Mouse (Mus musculus) MEL (cell line): ENCODE results near the gene Cldn19. TPM values are rescaled to one million over a fixed set of nuclear protein-coding genes. Genes with fewer than 3 reads are reported as not detected.

Experiments
- DNase-seq: peaks from one replicate; pipeline ENCODE4 v3.0.0; 2011; ENCODE audit warnings: low read depth, low spot score
- H3K27ac ChIP-seq: 2 replicates; pipeline ENCODE4 v1.5.1; 2012; ENCODE audit warnings: low read depth, mild to moderate bottlenecking, control low read depth, low read length, moderate library complexity; ENCODE audit not compliant: control insufficient read depth
- H3K27me3 ChIP-seq, 2 experiments: fragments of 150-350 bp in 1 of 2; sonication (generic) in 1 of 2; 2 replicates each; pipeline ENCODE4 v1.6.1; 2012; ENCODE audit warnings: low read length in 2 of 2, mild to moderate bottlenecking in 2 of 2, improper control_type of control experiment in 1 of 2, moderate library complexity in 1 of 2; ENCODE audit not compliant: insufficient read depth in 2 of 2, control insufficient read depth in 1 of 2
- H3K36me3 ChIP-seq, 2 experiments: 2 replicates each; pipeline ENCODE4 v1.6.1; 2012 to 2014; ENCODE audit warnings: low read length in 2 of 2, improper control_type of control experiment in 1 of 2, inconsistent platforms in 1 of 2, mild to moderate bottlenecking in 1 of 2; ENCODE audit not compliant: insufficient read depth in 2 of 2, control insufficient read depth in 1 of 2
- H3K4me1 ChIP-seq, 2 experiments: fragments of 150-350 bp in 1 of 2; sonication (generic) in 1 of 2; 2 replicates each; pipeline ENCODE4 v1.6.1; 2012; ENCODE audit warnings: low read length in 2 of 2, improper control_type of control experiment in 1 of 2, mild to moderate bottlenecking in 1 of 2; ENCODE audit not compliant: insufficient read depth in 2 of 2, control insufficient read depth in 1 of 2
- H3K4me3 ChIP-seq, 2 experiments: fragments of 150-350 bp in 1 of 2; sonication (generic) in 1 of 2; 2 replicates each; pipeline ENCODE4 v1.5.1; 2012; ENCODE audit warnings: low read depth in 2 of 2, low read length in 2 of 2, mild to moderate bottlenecking in 2 of 2, moderate library complexity in 2 of 2, control low read depth in 1 of 2, improper control_type of control experiment in 1 of 2; ENCODE audit not compliant: control insufficient read depth in 1 of 2, insufficient read depth in 1 of 2
- H3K79me2 ChIP-seq: 2 replicates; pipeline ENCODE4 v1.6.1; 2012; ENCODE audit warnings: mild to moderate bottlenecking, low read length, moderate library complexity; ENCODE audit not compliant: control insufficient read depth, poor library complexity, insufficient read depth
- H3K9ac ChIP-seq: 2 replicates; pipeline ENCODE4 v1.6.1; 2012; ENCODE audit warnings: low read depth, mild to moderate bottlenecking, control low read depth, low read length, moderate library complexity; ENCODE audit not compliant: control insufficient read depth, poor library complexity, severe bottlenecking
- H3K9me3 ChIP-seq: fragments of 150-350 bp; sonication (generic); replicated peaks from 2 replicates; pipeline ENCODE4 v1.6.1; 2012; ENCODE audit warnings: mild to moderate bottlenecking, low read length, improper control_type of control experiment, moderate library complexity; ENCODE audit not compliant: insufficient read depth
- BHLHE40 ChIP-seq: IDR thresholded peaks from 2 replicates; pipeline ENCODE4 v1.6.1; 2012; ENCODE audit warnings: low read depth, mild to moderate bottlenecking, inconsistent platforms, low read length, improper control_type of control experiment, borderline replicate concordance
- CHD2 ChIP-seq: IDR thresholded peaks from 2 replicates; pipeline ENCODE4 v1.6.1; 2011; ENCODE audit warnings: low read length, improper control_type of control experiment
- CTCF ChIP-seq, 3 experiments: IDR thresholded peaks in 2 of 3; conservative IDR thresholded peaks in 1 of 3; 2 replicates each; pipeline ENCODE4 v1.5.1; 2011 to 2012; ENCODE audit warnings: low read length in 3 of 3, low read depth in 2 of 3, mild to moderate bottlenecking in 2 of 3, improper control_type of control experiment in 1 of 3, inconsistent platforms in 1 of 3, mixed read lengths in 1 of 3, moderate library complexity in 1 of 3; ENCODE audit not compliant: control insufficient read depth in 1 of 3, insufficient read depth in 1 of 3, poor library complexity in 1 of 3, severe bottlenecking in 1 of 3
- E2F4 ChIP-seq: IDR thresholded peaks from 2 replicates; pipeline ENCODE4 v1.6.1; 2011; ENCODE audit warnings: low read depth, low read length, improper control_type of control experiment, borderline replicate concordance
- ELF1 ChIP-seq: IDR thresholded peaks from 2 replicates; pipeline ENCODE4 v1.6.1; 2014; ENCODE audit warnings: low read depth, mild to moderate bottlenecking, inconsistent platforms, low read length, improper control_type of control experiment, moderate library complexity
- EP300 ChIP-seq, 2 experiments: IDR thresholded peaks; 2 replicates each; pipeline ENCODE4 v1.6.1; 2011; ENCODE audit warnings: improper control_type of control experiment in 2 of 2, low read length in 2 of 2, low read depth in 1 of 2, mild to moderate bottlenecking in 1 of 2
- ETS1 ChIP-seq: IDR thresholded peaks from 2 replicates; pipeline ENCODE4 v1.6.1; 2012; ENCODE audit warnings: low read depth, mild to moderate bottlenecking, inconsistent platforms, low read length, improper control_type of control experiment, moderate library complexity
- GABPA ChIP-seq: IDR thresholded peaks from 2 replicates; pipeline ENCODE4 v1.6.1; 2012; ENCODE audit warnings: low read depth, mild to moderate bottlenecking, inconsistent platforms, low read length, improper control_type of control experiment, moderate library complexity
- GATA1 ChIP-seq: IDR thresholded peaks from 2 replicates; pipeline ENCODE4 v1.6.1; 2011; ENCODE audit warnings: low read depth, low read length, improper control_type of control experiment
- HCFC1 ChIP-seq: IDR thresholded peaks from 2 replicates; pipeline ENCODE4 v1.6.1; 2012; ENCODE audit warnings: low read depth, mild to moderate bottlenecking, inconsistent platforms, low read length, improper control_type of control experiment, moderate library complexity
- JUND ChIP-seq: IDR thresholded peaks from 2 replicates; pipeline ENCODE4 v1.6.1; 2011; ENCODE audit warnings: low read depth, mild to moderate bottlenecking, improper control_type of control experiment, low read length
- KAT2A ChIP-seq: conservative IDR thresholded peaks from 2 replicates; pipeline ENCODE4 v1.6.1; 2012; ENCODE audit warnings: low read depth, low read length, improper control_type of control experiment, inconsistent platforms
- MAFK ChIP-seq: IDR thresholded peaks from 2 replicates; pipeline ENCODE4 v1.6.1; 2011; ENCODE audit warnings: low read depth, mild to moderate bottlenecking, low read length, improper control_type of control experiment, borderline replicate concordance
- MAZ ChIP-seq: IDR thresholded peaks from 2 replicates; pipeline ENCODE4 v1.6.1; 2012; ENCODE audit warnings: low read depth, mild to moderate bottlenecking, inconsistent platforms, low read length, improper control_type of control experiment
- MEF2A ChIP-seq: IDR thresholded peaks from 2 replicates; pipeline ENCODE4 v1.6.1; 2014; ENCODE audit warnings: low read depth, mild to moderate bottlenecking, inconsistent platforms, low read length, improper control_type of control experiment; ENCODE audit not compliant: poor library complexity, insufficient replicate concordance, severe bottlenecking; ENCODE audit errors: extremely low read depth
- MXI1 ChIP-seq: IDR thresholded peaks from 2 replicates; pipeline ENCODE4 v1.6.1; 2011; ENCODE audit warnings: mild to moderate bottlenecking, low read depth, low read length, improper control_type of control experiment
- MYB ChIP-seq: IDR thresholded peaks from 2 replicates; pipeline ENCODE4 v1.6.1; 2011; ENCODE audit warnings: mild to moderate bottlenecking, low read depth, low read length, improper control_type of control experiment
- MYC ChIP-seq: IDR thresholded peaks from 2 replicates; pipeline ENCODE4 v1.6.1; 2011; ENCODE audit warnings: low read depth, mild to moderate bottlenecking, low read length, improper control_type of control experiment, moderate library complexity
- NELFE ChIP-seq: IDR thresholded peaks from 2 replicates; pipeline ENCODE4 v1.6.1; 2011; ENCODE audit warnings: low read depth, low read length, improper control_type of control experiment
- NRF1 ChIP-seq: IDR thresholded peaks from 2 replicates; pipeline ENCODE4 v1.6.1; 2014; ENCODE audit warnings: low read depth, mild to moderate bottlenecking, inconsistent platforms, low read length, improper control_type of control experiment, moderate library complexity; ENCODE audit not compliant: poor library complexity, insufficient read depth, severe bottlenecking
- POLR2A ChIP-seq, 2 experiments: IDR thresholded peaks; 2 replicates each; pipeline ENCODE4 v1.6.1; 2011 to 2012; ENCODE audit warnings: low read length in 2 of 2, mild to moderate bottlenecking in 2 of 2, control low read depth in 1 of 2, improper control_type of control experiment in 1 of 2, low read depth in 1 of 2, moderate library complexity in 1 of 2; ENCODE audit not compliant: control insufficient read depth in 1 of 2, insufficient read depth in 1 of 2, poor library complexity in 1 of 2
- POLR2AphosphoS2 ChIP-seq: IDR thresholded peaks from 2 replicates; pipeline ENCODE4 v1.6.1; 2011; ENCODE audit warnings: low read length, improper control_type of control experiment
- POLR2AphosphoS5 ChIP-seq: IDR thresholded peaks from 2 replicates; pipeline ENCODE4 v1.6.1; 2012; ENCODE audit warnings: low read depth, borderline replicate concordance, mild to moderate bottlenecking, inconsistent platforms, low read length, moderate library complexity, mixed read lengths
- RAD21 ChIP-seq: IDR thresholded peaks from 2 replicates; pipeline ENCODE4 v1.6.1; 2011; ENCODE audit warnings: mild to moderate bottlenecking, low read depth, low read length, improper control_type of control experiment
- RCOR1 ChIP-seq: IDR thresholded peaks from 2 replicates; pipeline ENCODE4 v1.6.1; 2012; ENCODE audit warnings: low read depth, mild to moderate bottlenecking, inconsistent platforms, low read length, improper control_type of control experiment
- SIN3A ChIP-seq: IDR thresholded peaks from 2 replicates; pipeline ENCODE4 v1.6.1; 2012; ENCODE audit warnings: low read length, improper control_type of control experiment, inconsistent platforms
- SMC3 ChIP-seq: IDR thresholded peaks from 2 replicates; pipeline ENCODE4 v1.6.1; 2011; ENCODE audit warnings: low read depth, low read length, improper control_type of control experiment
- TAL1 ChIP-seq: IDR thresholded peaks from 2 replicates; pipeline ENCODE4 v1.6.1; 2012; ENCODE audit warnings: mild to moderate bottlenecking, inconsistent platforms, low read length, moderate library complexity, mixed read lengths
- TBP ChIP-seq: IDR thresholded peaks from 2 replicates; pipeline ENCODE4 v1.8.0; 2011; ENCODE audit warnings: low read depth, low read length, improper control_type of control experiment
- TCF12 ChIP-seq: IDR thresholded peaks from 2 replicates; pipeline ENCODE4 v1.6.1; 2014; ENCODE audit warnings: low read depth, mild to moderate bottlenecking, inconsistent platforms, low read length, improper control_type of control experiment, moderate library complexity
- UBTF ChIP-seq: IDR thresholded peaks from 2 replicates; pipeline ENCODE4 v1.6.1; 2012; ENCODE audit warnings: low read depth, mild to moderate bottlenecking, inconsistent platforms, low read length, improper control_type of control experiment, moderate library complexity, borderline replicate concordance; ENCODE audit not compliant: insufficient read depth
- USF1 ChIP-seq: IDR thresholded peaks from 2 replicates; pipeline ENCODE4 v1.6.1; 2014; ENCODE audit warnings: low read depth, mild to moderate bottlenecking, inconsistent platforms, low read length, improper control_type of control experiment, moderate library complexity
- USF2 ChIP-seq, 2 experiments: IDR thresholded peaks; 2 replicates each; pipeline ENCODE4 v1.6.1; 2011 to 2012; ENCODE audit warnings: improper control_type of control experiment in 2 of 2, low read length in 2 of 2, borderline replicate concordance in 1 of 2, inconsistent platforms in 1 of 2, low read depth in 1 of 2, mild to moderate bottlenecking in 1 of 2; ENCODE audit not compliant: insufficient read depth in 1 of 2
- ZC3H11A ChIP-seq: IDR thresholded peaks from 2 replicates; pipeline ENCODE4 v1.6.1; 2012; ENCODE audit warnings: low read depth, mild to moderate bottlenecking, inconsistent platforms, low read length, improper control_type of control experiment
- ZKSCAN1 ChIP-seq: IDR thresholded peaks from 2 replicates; pipeline ENCODE4 v1.6.1; 2012; ENCODE audit warnings: low read depth, mild to moderate bottlenecking, inconsistent platforms, low read length, improper control_type of control experiment, moderate library complexity
- ZMIZ1 ChIP-seq: IDR thresholded peaks from 2 replicates; pipeline ENCODE4 v1.6.1; 2012; ENCODE audit warnings: low read depth, mild to moderate bottlenecking, inconsistent platforms, low read length, improper control_type of control experiment, moderate library complexity
- polyA plus RNA-seq, 2 experiments: library from polyadenylated mRNA; stranded (reverse) in 1 of 2; unstranded in 1 of 2; fragments of >175 nt in 1 of 2; fragments of >200 nt in 1 of 2; gene quantifications; 2 replicates each; pipeline versions ENCODE4 v1.2.1 to v1.2.4; 2012; ENCODE audit warnings: low replicate concordance in 2 of 2, low read depth in 1 of 2; ENCODE audit not compliant: insufficient read length in 2 of 2, insufficient read depth in 1 of 2, missing spikeins in 1 of 2
- total RNA-seq: library from RNA; depleted of rRNA; stranded (reverse); fragments of 300-350 nt; gene quantifications from 2 replicates; pipeline ENCODE4 v1.2.3, GENCODE M21; 2012

The Cldn19 gene
- total and polyA plus RNA-seq, 3 experiments: not detected

GRCm38 (mm10) chr4:119294415-119295133, 39.4 kb downstream of the Cldn19 start, which contains the start of gene Ybx1:
Ybx1 (minus strand) TSS chr4:119294604.
- DNase-seq: peak; percentile 98
- Histone ChIP-seq H3K27me3 (no peaks in the 10 kb centered on the region), H3K4me1 (peaks cover 2 to 10% of the 10 kb centered on the region in 2 experiments; a peak in 3 of 4 replicates), H3K4me3 (peak within 1 kb of the TSS; percentile 85 to 99), H3K9ac (peak within 1 kb of the TSS; percentile 99), H3K9me3 (no peaks in the 10 kb centered on the region), H3K36me3 (peaks cover 14 to 21% of the 10 kb centered on the region in 2 experiments), H3K79me2 (peaks cover 54% of the 10 kb centered on the region), H3K27ac (peak within 1 kb of the TSS; percentile 96)
- TF ChIP-seq MYC (peak; percentile 96), GATA1 (no peak), MXI1 (peak; percentile 99), GABPA (no peak), TCF12 (peak; percentile 65; the same call in 1 of the 2 replicates), MEF2A (no peak), RAD21 (no peak), SIN3A (peak; percentile 88), POLR2AphosphoS2 (peak; percentile 77; the same call in 1 of the 2 replicates), USF2 (IDR thresholded peaks at IDR 0.05; ENCODE audit: borderline replicate concordance in 1 of 2, insufficient read depth in 1 of 2, low read depth in 1 of 2, low read length in 2 of 2) (peak; percentile 59 to 91; a peak in 3 of 4 replicates), ZC3H11A (no peak), ELF1 (peak; percentile 83), UBTF (0 out of 2 replicates have a peak, but pooled peaks have one; percentile 67), CHD2 (peak; percentile 79), USF1 (peak; percentile 97), CTCF (IDR thresholded peaks at IDR 0.05 in 2 of 3, conservative IDR thresholded peaks at IDR 0.05 in 1 of 3; ENCODE audit: control insufficient read depth in 1 of 3, insufficient read depth in 1 of 3, low read depth in 2 of 3, low read length in 3 of 3, poor library complexity in 1 of 3, severe bottlenecking in 1 of 3) (no peak), NRF1 (peak; percentile 56; the same call in 1 of the 2 replicates), BHLHE40 (no peak; the same call in 1 of the 2 replicates), TBP (peak; percentile 92), KAT2A (peak; percentile 63; the same call in 1 of the 2 replicates), NELFE (peak; percentile 80), MAZ (no peak), POLR2AphosphoS5 (no peak), RCOR1 (no peak), ZKSCAN1 (no peak), TAL1 (no peak), E2F4 (no peak), MAFK (no peak), ETS1 (peak; percentile 46), POLR2A (IDR thresholded peaks at IDR 0.05; ENCODE audit: control insufficient read depth in 1 of 2, insufficient read depth in 1 of 2, low read depth in 1 of 2, low read length in 2 of 2, poor library complexity in 1 of 2) (peak; percentile 58 to 80), HCFC1 (peak; percentile 88), EP300 (IDR thresholded peaks at IDR 0.05; ENCODE audit: low read depth in 1 of 2, low read length in 2 of 2) (no peak), MYB (no peak), ZMIZ1 (peak; percentile 50), JUND (no peak), SMC3 (no peak)
